Mouse (Mus musculus) forebrain, embryonic 12.5 days (tissue): ENCODE measurements around the gene Il6ra. TPM values are rescaled to one million over a fixed set of nuclear protein-coding genes. Genes with fewer than 3 reads are reported as not detected.

Source experiments
- ATAC-seq: fragments of 200-750 bp; cut with Nextera tagmentation; 2 replicates; pipeline ENCODE4 v1.8.0; 2017; ENCODE audit warnings: moderate TSS enrichment; ENCODE audit not compliant: low FRiP score
- H3K27ac ChIP-seq: fragments of 300-500 bp; sonication (generic); 2 replicates; pipeline ENCODE4 v1.5.1; 2016; ENCODE audit warnings: mild to moderate bottlenecking
- H3K27me3 ChIP-seq: fragments of 300-500 bp; sonication (generic); 2 replicates; pipeline ENCODE4 v1.6.1; 2016; ENCODE audit warnings: mild to moderate bottlenecking
- H3K36me3 ChIP-seq: fragments of 300-500 bp; sonication (generic); replicated peaks from 2 replicates; pipeline ENCODE4 v1.6.1; 2016; ENCODE audit warnings: mild to moderate bottlenecking
- H3K4me1 ChIP-seq: fragments of 300-500 bp; sonication (generic); 2 replicates; pipeline ENCODE4 v1.6.1; 2016
- H3K4me2 ChIP-seq: fragments of 300-500 bp; sonication (generic); 2 replicates; pipeline ENCODE4 v1.6.1; 2016; ENCODE audit warnings: mild to moderate bottlenecking, moderate library complexity
- H3K4me3 ChIP-seq: fragments of 300-500 bp; sonication (generic); replicated peaks from 2 replicates; pipeline ENCODE4 v1.5.1; 2016; ENCODE audit warnings: mild to moderate bottlenecking
- H3K9ac ChIP-seq: fragments of 300-500 bp; sonication (generic); 2 replicates; pipeline ENCODE4 v1.6.1; 2016; ENCODE audit warnings: mild to moderate bottlenecking
- H3K9me3 ChIP-seq: fragments of 300-500 bp; sonication (generic); 2 replicates; pipeline ENCODE4 v1.6.1; 2016
- WGBS: fragments of 180-500 bp; shearing (Covaris S2); methylation state at CpG from one replicate; pipeline ENCODE4 v1.1.7; 2016; 5-methylcytosine and 5-hydroxymethylcytosine counted together
- polyA plus RNA-seq: library from polyadenylated mRNA; unstranded; fragments of >200 nt; fragmentation: Nextera tagmentation; extraction: Ambion mirVana; gene quantifications from 2 replicates; pipeline ENCODE4 v1.2.1, GENCODE M21; 2016

Il6ra gene
- polyA plus RNA-seq, 1 experiment from 2014 or later: 0.42 TPM

DNA sequence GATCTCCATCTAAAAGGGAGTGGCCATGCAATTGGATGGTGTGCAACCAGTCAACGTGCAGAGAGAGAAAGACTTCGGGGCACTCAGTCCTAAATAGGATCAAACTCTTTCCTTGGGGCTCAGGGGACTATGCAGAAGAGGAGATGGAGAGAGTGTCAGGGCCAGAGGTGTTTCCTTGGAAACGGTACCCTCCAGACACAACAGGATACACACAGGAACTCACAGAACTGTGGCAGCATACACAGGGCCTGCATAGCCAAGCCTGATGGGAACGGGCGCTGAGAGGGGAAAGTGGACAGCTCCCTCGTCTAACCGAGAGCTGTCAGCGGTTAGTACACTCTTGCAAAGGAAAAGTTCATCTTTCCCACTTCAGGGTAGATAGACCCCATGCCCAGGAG, 13.5 kb downstream of the Il6ra start:
- Histone ChIP-seq H3K4me3 (no peak overlapping the region), H3K4me2 (no peak overlapping the region), H3K9ac (no peak overlapping the region), H3K27ac (no peak overlapping the region), H3K4me1 (0 out of 2 replicates have a peak, but pooled peaks cover 3% of the 10 kb centered on the region), H3K27me3 (no peaks in the 10 kb centered on the region; the same call in 1 of the 2 replicates), H3K36me3 (no peaks in the 10 kb centered on the region), H3K9me3 (no peaks in the 10 kb centered on the region)
- WGBS: 79% methylated on average over 8 of the region's 8 CpGs
- no peak for ATAC-seq

GRCm38 (mm10) chr3:89898870-89899510, 14.0 kb downstream of the Il6ra start:
- H3K9me3 ChIP-seq: no peaks in the 10 kb centered on the region
- no peak overlapping the region for H3K9ac ChIP-seq
- no peak overlapping the region for H3K27ac ChIP-seq
- no peak overlapping the region for H3K4me2 ChIP-seq
- no peak for ATAC-seq
- H3K4me3 ChIP-seq: no peak overlapping the region
- WGBS: 79% methylated on average over 5 of the region's 5 CpGs
- H3K27me3 ChIP-seq: no peaks in the 10 kb centered on the region; the same call in 1 of the 2 replicates
- H3K36me3 ChIP-seq: no peaks in the 10 kb centered on the region
- H3K4me1 ChIP-seq: 0 out of 2 replicates have a peak, but pooled peaks cover 3% of the 10 kb centered on the region

DNA sequence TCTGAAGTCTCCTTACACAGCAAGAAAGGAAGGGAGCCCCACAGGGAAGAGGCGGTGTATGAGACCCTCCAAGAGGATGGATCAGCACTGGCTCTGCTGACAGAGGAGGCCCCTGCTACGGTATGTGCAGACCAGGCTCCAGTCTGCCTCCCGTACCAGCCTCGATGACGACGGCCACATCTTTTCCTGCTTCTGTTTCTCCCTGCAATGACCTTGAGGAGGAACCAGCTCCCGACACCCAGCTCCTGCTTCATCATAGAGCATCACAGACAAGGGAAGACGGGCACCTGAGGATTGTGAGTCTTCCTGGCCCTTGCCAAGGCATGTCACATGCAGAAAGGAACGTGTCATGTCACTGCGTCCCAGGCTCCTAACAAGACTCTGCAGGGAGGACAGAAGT, 15.0 kb downstream of the Il6ra start:
- Histone ChIP-seq H3K9ac (no peak overlapping the region), H3K4me1 (0 out of 2 replicates have a peak, but pooled peaks cover 3% of the 10 kb centered on the region), H3K4me3 (no peak overlapping the region), H3K36me3 (no peaks in the 10 kb centered on the region), H3K27me3 (no peaks in the 10 kb centered on the region; the same call in 1 of the 2 replicates), H3K4me2 (no peak overlapping the region), H3K9me3 (no peaks in the 10 kb centered on the region), H3K27ac (no peak overlapping the region)
- WGBS: 86% methylated on average over 10 of the region's 10 CpGs
- no peak for ATAC-seq

DNA sequence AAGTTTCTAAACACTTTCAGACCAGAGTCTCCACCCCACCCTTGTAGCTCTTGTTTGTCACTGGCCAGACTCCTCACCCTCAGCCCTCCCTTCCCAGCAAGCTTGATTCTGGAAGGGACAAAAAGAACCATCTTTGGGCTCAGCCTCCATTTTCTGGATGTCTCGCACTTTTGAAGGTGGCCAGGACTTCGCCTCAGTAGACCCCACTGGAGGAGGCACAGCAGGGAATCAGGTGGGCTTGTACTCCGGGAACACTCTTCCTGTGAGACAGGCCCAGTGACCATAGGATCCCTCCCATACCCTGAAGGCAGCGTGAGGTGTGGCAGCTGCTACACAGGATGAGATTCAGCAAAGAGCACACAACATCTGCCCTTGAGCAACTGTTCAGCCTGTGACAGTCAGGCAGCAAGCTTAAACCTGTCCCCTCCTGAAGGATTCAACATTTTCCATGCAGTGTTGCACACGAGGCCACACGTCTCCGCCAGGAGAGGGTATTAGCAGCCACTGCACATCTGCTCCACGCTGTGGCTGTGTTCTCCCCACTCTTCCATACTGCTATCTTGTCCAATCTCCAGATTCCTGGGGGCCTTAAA, 15.7 kb downstream of the Il6ra start:
- 0 out of 2 replicates have a peak, but pooled peaks cover 3% of the 10 kb centered on the region for H3K4me1 ChIP-seq
- no peak overlapping the region for H3K4me3 ChIP-seq
- no peak overlapping the region for H3K9ac ChIP-seq
- no peak overlapping the region for H3K4me2 ChIP-seq
- H3K27me3 ChIP-seq: no peaks in the 10 kb centered on the region; the same call in 1 of the 2 replicates
- H3K9me3 ChIP-seq: no peaks in the 10 kb centered on the region
- WGBS: 68% methylated on average over 8 of the region's 8 CpGs
- ATAC-seq: no peak
- no peak overlapping the region for H3K27ac ChIP-seq
- H3K36me3 ChIP-seq: no peaks in the 10 kb centered on the region

GRCm38 (mm10) chr3:89896571-89896970, 16.4 kb downstream of the Il6ra start:
- no peak overlapping the region for H3K4me3 ChIP-seq
- H3K9ac ChIP-seq: no peak overlapping the region
- no peaks in the 10 kb centered on the region; the same call in 1 of the 2 replicates for H3K27me3 ChIP-seq
- 18% methylated on average over 5 of the region's 5 CpGs for WGBS
- H3K4me1 ChIP-seq: 0 out of 2 replicates have a peak, but pooled peaks cover 3% of the 10 kb centered on the region
- H3K36me3 ChIP-seq: no peaks in the 10 kb centered on the region
- H3K9me3 ChIP-seq: no peaks in the 10 kb centered on the region
- no peak overlapping the region for H3K4me2 ChIP-seq
- H3K27ac ChIP-seq: no peak overlapping the region
- ATAC-seq: no peak

DNA sequence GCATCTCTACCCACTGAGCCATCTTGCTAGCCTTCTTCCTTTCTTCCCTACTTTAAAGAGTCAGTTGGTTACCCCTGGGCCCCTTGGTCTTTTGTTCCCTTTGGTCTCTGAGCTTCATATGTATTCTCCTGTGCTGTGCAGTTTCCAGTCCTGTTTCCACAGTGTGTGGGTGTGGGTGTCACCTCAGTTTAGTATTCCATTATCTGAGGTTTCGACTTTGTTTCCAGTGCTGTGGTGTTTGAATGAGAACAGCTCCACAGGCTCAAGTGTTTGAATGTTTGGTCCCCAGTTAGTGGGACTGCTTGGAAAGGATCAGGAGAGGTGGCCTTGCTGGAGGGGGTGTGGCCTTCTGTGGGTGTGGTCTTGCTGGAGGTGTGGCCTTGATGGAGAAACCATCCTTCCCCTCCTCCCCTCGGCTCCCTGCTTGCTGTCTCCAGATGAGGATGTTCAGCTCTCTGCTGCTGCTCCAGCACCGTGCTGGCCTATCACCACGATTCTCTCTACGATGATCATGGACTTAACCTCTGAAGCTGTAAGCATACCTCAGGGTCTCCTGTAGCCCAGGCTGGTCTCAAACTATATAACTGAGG, 20.4 kb downstream of the Il6ra start:
- H3K9me3 ChIP-seq: no peaks in the 10 kb centered on the region
- WGBS: 86% methylated on average over 5 of the region's 5 CpGs
- H3K27ac ChIP-seq: no peak overlapping the region
- no peak overlapping the region for H3K4me2 ChIP-seq
- H3K4me1 ChIP-seq: 0 out of 2 replicates have a peak, but pooled peaks cover 3% of the 10 kb centered on the region
- H3K27me3 ChIP-seq: no peaks in the 10 kb centered on the region
- no peak overlapping the region for H3K4me3 ChIP-seq
- no peak for ATAC-seq
- no peaks in the 10 kb centered on the region for H3K36me3 ChIP-seq
- H3K9ac ChIP-seq: no peak overlapping the region

- Histone ChIP-seq H3K4me1 (0 out of 2 replicates have a peak, but pooled peaks cover 3% of the 10 kb centered on the region), H3K4me3 (no peak overlapping the region), H3K9ac (no peak overlapping the region), H3K4me2 (no peak overlapping the region), H3K27ac (no peak overlapping the region), H3K36me3 (no peaks in the 10 kb centered on the region), H3K27me3 (no peaks in the 10 kb centered on the region), H3K9me3 (no peaks in the 10 kb centered on the region)
- ATAC-seq: no peak
Measured at GRCm38 (mm10) chr3:89891696-89892095, 21.3 kb downstream of the Il6ra start.

DNA sequence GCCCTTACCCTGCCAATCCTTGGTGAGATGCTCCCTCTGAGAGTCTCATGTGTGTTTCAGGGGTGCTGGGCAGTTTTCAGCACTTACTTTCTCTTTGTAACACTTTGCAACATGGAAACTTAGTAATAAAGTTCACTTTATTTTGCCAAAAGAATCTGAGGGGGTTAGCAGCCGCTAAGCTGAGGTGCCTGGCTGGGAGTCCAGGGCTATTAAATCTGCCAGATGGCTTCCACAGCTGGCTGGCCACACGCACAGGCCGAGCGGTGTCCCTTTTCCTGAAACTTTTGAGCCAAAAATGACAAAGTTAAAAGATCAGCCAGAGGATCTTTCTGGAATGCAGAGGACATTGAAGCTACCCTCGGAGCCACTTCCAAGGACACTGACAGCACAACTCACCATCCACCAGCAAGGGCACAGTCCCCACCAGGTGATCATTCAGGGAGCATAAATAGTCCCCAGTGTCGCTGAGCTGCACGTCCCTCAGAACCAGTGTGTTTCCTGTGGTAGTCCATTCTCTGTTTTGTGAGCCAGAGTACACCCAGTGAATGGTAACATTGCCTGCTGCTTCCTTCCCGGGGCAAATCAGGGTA, 23.1 kb downstream of the Il6ra start:
- no peaks in the 10 kb centered on the region for H3K27me3 ChIP-seq
- no peak overlapping the region for H3K27ac ChIP-seq
- H3K4me1 ChIP-seq: no peaks in the 10 kb centered on the region
- no peak overlapping the region for H3K4me3 ChIP-seq
- H3K4me2 ChIP-seq: no peak overlapping the region
- no peak overlapping the region for H3K9ac ChIP-seq
- WGBS: 80% methylated on average over 8 of the region's 8 CpGs
- H3K36me3 ChIP-seq: no peaks in the 10 kb centered on the region
- no peak for ATAC-seq
- H3K9me3 ChIP-seq: no peaks in the 10 kb centered on the region

- 89% methylated on average over 7 of the region's 7 CpGs for WGBS
- no peak overlapping the region for H3K4me3 ChIP-seq
- H3K27ac ChIP-seq: no peak overlapping the region
- H3K36me3 ChIP-seq: no peaks in the 10 kb centered on the region
- no peaks in the 10 kb centered on the region for H3K9me3 ChIP-seq
- H3K9ac ChIP-seq: no peak overlapping the region
- H3K4me1 ChIP-seq: no peaks in the 10 kb centered on the region
- no peak overlapping the region for H3K4me2 ChIP-seq
- H3K27me3 ChIP-seq: no peaks in the 10 kb centered on the region; the same call in 1 of the 2 replicates
- ATAC-seq: no peak
Measured at GRCm38 (mm10) chr3:89887582-89888230, 25.3 kb downstream of the Il6ra start.

DNA sequence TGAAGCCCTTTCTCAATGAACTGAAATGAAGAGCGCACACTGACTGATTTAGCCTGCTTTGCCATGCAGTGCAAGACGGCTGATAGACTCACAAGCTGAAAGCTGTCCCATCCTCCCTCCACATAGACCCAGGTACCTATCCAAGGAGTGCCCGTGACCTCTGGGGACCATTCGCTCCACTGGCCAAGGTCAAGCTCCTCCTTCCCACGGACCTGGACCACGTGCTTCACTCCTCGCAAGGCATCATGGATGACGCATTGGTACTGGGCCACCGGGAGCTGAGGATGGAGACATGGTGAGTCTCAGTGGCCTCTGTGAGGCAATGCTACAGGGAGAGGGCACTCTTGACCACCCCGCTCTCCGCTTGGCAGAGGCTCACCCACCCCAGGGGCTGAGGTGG, 27.2 kb downstream of the Il6ra start:
- H3K9ac ChIP-seq: no peak overlapping the region
- H3K36me3 ChIP-seq: no peaks in the 10 kb centered on the region
- no peak for ATAC-seq
- H3K27me3 ChIP-seq: peaks cover 2% of the 10 kb centered on the region; the same call in 1 of the 2 replicates
- H3K4me3 ChIP-seq: no peak overlapping the region
- H3K4me2 ChIP-seq: no peak overlapping the region
- 91% methylated on average over 11 of the region's 11 CpGs for WGBS
- H3K9me3 ChIP-seq: no peaks in the 10 kb centered on the region
- H3K4me1 ChIP-seq: no peaks in the 10 kb centered on the region
- no peak overlapping the region for H3K27ac ChIP-seq

GRCm38 (mm10) chr3:89883582-89884041, 29.4 kb downstream of the Il6ra start:
- H3K27ac ChIP-seq: no peak overlapping the region
- H3K4me2 ChIP-seq: no peak overlapping the region
- peaks cover 2% of the 10 kb centered on the region; the same call in 1 of the 2 replicates for H3K27me3 ChIP-seq
- no peaks in the 10 kb centered on the region for H3K9me3 ChIP-seq
- H3K4me3 ChIP-seq: no peak overlapping the region
- peaks cover 2% of the 10 kb centered on the region; the same call in 1 of the 2 replicates for H3K4me1 ChIP-seq
- no peak overlapping the region for H3K9ac ChIP-seq
- no peak for ATAC-seq
- H3K36me3 ChIP-seq: no peaks in the 10 kb centered on the region
- 88% methylated on average over 4 of the region's 4 CpGs for WGBS
